Mouse (Mus musculus) A20 (cell line): ENCODE measurements around the gene Eaf2.
"Not testable (repeated sequence)": the region's sequence is repeated elsewhere in the genome, so short reads cannot be mapped to it uniquely, and the experiment has no call there.

ENCODE experiments used
- DNase-seq: peaks from one replicate; pipeline ENCODE4 v3.0.0-alpha.2; 2011; ENCODE audit warnings: low read depth, low spot score

Gene Eaf2

GRCm38 (mm10) chr16:36846894-36847293 is 27.9 kb downstream of the Eaf2 start:
- DNase-seq = not testable (repeated sequence)

GRCm38 (mm10) chr16:36828820-36829219 is 46.0 kb downstream of the Eaf2 start:
- DNase-seq = no peak

- peak; percentile 92 for DNase-seq
Measured at GRCm38 (mm10) chr16:36828054-36828786, 46.6 kb downstream of the Eaf2 start, which contains the start of gene Iqcb1. Iqcb1 (plus strand) TSS chr16:36828385.

- DNase-seq = no peak
Measured at GRCm38 (mm10) chr16:36827611-36828053, 47.2 kb downstream of the Eaf2 start.

GRCm38 (mm10) chr16:36821474-36821873 is 53.3 kb downstream of the Eaf2 start:
- DNase-seq = peak; percentile 96

GRCm38 (mm10) chr16:36820747-36821146 is 54.1 kb downstream of the Eaf2 start:
- peak; percentile 29 for DNase-seq

- no peak for DNase-seq
Measured at GRCm38 (mm10) chr16:36820016-36820415, 54.8 kb downstream of the Eaf2 start.

GRCm38 (mm10) chr16:36817321-36817926 is 57.4 kb downstream of the Eaf2 start:
- DNase-seq = peak; percentile 89

GRCm38 (mm10) chr16:36816916-36817315 is 57.9 kb downstream of the Eaf2 start:
- DNase-seq = no peak

GRCm38 (mm10) chr16:36813680-36814079 is 61.1 kb downstream of the Eaf2 start:
- DNase-seq = no peak

GRCm38 (mm10) chr16:36808616-36809015 is 66.2 kb downstream of the Eaf2 start:
- DNase-seq = no peak

- peak; percentile 5 for DNase-seq
Measured at GRCm38 (mm10) chr16:36802361-36802760, 72.4 kb downstream of the Eaf2 start.

GRCm38 (mm10) chr16:36798334-36798733 is 76.5 kb downstream of the Eaf2 start:
- no peak for DNase-seq

- DNase-seq = peak; percentile 63
Measured at GRCm38 (mm10) chr16:36794976-36795375, 79.8 kb downstream of the Eaf2 start.

GRCm38 (mm10) chr16:36790166-36790565 is 84.6 kb downstream of the Eaf2 start:
- no peak for DNase-seq

GRCm38 (mm10) chr16:36786466-36786865 is 88.3 kb downstream of the Eaf2 start:
- no peak for DNase-seq

- no peak for DNase-seq
Measured at GRCm38 (mm10) chr16:36784594-36785313, 90.0 kb downstream of the Eaf2 start, which contains the start of gene Slc15a2. Slc15a2 (minus strand) TSS chr16:36784962.

GRCm38 (mm10) chr16:36784146-36784545 is 90.7 kb downstream of the Eaf2 start:
- DNase-seq = no peak

- DNase-seq = no peak
Measured at GRCm38 (mm10) chr16:36775658-36776057, 99.1 kb downstream of the Eaf2 start.

GRCm38 (mm10) chr16:36772996-36773395 is 101.8 kb downstream of the Eaf2 start:
- no peak for DNase-seq

- DNase-seq = no peak
Measured at GRCm38 (mm10) chr16:36771703-36772102, 103.1 kb downstream of the Eaf2 start.

- no peak for DNase-seq
Measured at GRCm38 (mm10) chr16:36771244-36771643, 103.6 kb downstream of the Eaf2 start.
